Mouse (Mus musculus) E14TG2a.4 (cell line): Measurements from ENCODE around the gene Thsd7b.

Experiments
- CTCF ChIP-seq: conservative IDR thresholded peaks from 2 replicates; pipeline ENCODE4 v1.5.1; 2014; ENCODE audit warnings: low read length
- NANOG ChIP-seq: IDR thresholded peaks from 2 replicates; pipeline ENCODE4 v1.6.1; 2014; ENCODE audit warnings: borderline replicate concordance, low read length, mixed read lengths

DNA sequence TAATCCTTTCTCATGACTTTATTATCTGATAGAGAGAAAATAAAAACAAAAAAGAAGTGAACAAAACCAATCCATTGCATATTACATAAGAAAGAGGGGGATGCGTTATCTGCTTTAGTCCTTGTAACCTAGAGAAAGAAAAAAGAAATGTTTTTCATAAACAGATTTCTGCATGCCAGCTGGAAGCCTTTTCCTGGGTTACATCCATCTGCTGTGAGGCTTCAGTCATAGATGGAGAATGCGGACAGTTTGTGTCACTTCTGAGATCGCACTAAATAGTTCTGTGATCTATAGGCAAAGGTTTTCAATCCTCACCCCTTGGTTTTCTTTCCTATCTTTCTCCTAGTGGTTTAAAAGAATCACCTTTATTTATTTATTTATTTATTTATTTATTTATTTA is 259.1 kb downstream of the Thsd7b start:
- no peak for TF ChIP-seq CTCF
- TF ChIP-seq NANOG, result no peak
